Mouse (Mus musculus) cortical plate, adult 2 months (tissue): ENCODE data around the gene Xpnpep3. TPM values are rescaled to one million over a fixed set of nuclear protein-coding genes. Genes with fewer than 3 reads are reported as not detected.

Experiments
- H3K27ac ChIP-seq: fragments of 200-500 bp; 2 replicates; pipeline ENCODE4 v1.5.1; 2012; ENCODE audit warnings: low read length, control low read depth, inconsistent platforms; ENCODE audit not compliant: insufficient read depth
- H3K4me1 ChIP-seq: fragments of 200-500 bp; 2 replicates; pipeline ENCODE4 v1.6.1; 2011; ENCODE audit warnings: low read length; ENCODE audit not compliant: control insufficient read depth, insufficient read depth
- H3K4me3 ChIP-seq: fragments of 200-500 bp; 2 replicates; pipeline ENCODE4 v1.5.1; 2011; ENCODE audit warnings: mild to moderate bottlenecking, low read length, control low read depth; ENCODE audit not compliant: insufficient read depth
- CTCF ChIP-seq: fragments of 200-500 bp; IDR thresholded peaks from 2 replicates; pipeline ENCODE4 v1.5.1; 2011; ENCODE audit warnings: mild to moderate bottlenecking, control low read depth, low read length; ENCODE audit not compliant: insufficient read depth; ENCODE audit errors: extremely low read depth
- POLR2A ChIP-seq: fragments of 200-500 bp; IDR thresholded peaks from 2 replicates; pipeline ENCODE4 v1.6.1; 2011; ENCODE audit warnings: mild to moderate bottlenecking, low read length, control low read depth; ENCODE audit not compliant: insufficient read depth; ENCODE audit errors: extremely low read depth
- polyA plus RNA-seq: library from polyadenylated mRNA; depleted of rRNA; stranded (reverse); fragments of >200 nt; gene quantifications from 2 replicates; pipeline ENCODE4 v1.2.3, GENCODE M21; 2012; rRNA removed

The Xpnpep3 gene
- polyA plus RNA-seq, 1 experiment: 9.5 TPM

DNA sequence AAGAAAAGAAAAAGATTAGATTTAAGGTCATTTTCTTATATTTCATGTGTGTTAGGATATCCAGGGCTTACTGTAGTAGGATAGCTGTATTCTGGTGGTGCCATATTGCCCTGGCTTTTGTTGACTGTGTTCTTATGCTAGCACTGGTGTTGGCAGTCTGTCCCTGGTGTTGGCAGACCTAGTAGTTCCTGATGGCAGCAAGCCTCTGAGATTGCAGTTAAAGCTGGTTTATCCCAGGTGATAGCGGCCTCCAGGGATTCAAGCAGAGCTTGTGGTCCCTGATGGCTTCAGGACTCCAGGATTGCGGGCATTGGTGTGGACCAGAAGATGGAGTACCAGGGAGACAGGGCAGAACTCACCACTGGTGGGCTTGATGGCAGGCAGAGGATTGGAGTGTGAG is 103.5 kb downstream of the Xpnpep3 start:
- Histone ChIP-seq H3K27ac (no peak overlapping the region), H3K4me1 (no peaks in the 10 kb centered on the region), H3K4me3 (no peak overlapping the region)
- TF ChIP-seq CTCF (no peak), POLR2A (no peak)

DNA sequence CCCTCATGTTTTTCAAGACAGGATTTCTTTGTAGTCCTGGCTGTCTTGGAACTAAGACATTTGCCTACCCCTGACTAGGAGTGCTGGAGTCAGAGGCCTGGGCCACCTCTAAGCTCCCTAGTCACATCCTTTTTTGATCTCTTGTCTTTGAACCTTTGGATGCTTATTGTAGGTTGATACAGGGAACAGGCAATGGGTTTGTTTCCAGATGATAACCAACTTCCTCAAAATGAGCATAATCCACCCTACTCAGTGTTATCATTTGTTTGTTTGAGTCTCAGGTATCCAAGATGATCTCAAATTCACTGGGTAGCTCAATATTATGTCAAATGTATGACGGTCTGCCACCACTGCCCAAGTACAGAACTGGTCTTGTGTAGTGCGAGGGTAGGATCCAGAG is 104.1 kb downstream of the Xpnpep3 start:
- TF ChIP-seq POLR2A (no peak), CTCF (no peak)
- Histone ChIP-seq H3K27ac (no peak overlapping the region), H3K4me1 (no peaks in the 10 kb centered on the region), H3K4me3 (no peak overlapping the region)

Other genes starting within 250 kb of the Xpnpep3 start
- 30.9 and 38.0 TPM in 2 replicates for gene Mrtfa, start 209.4 kb upstream of the Xpnpep3 start, polyA plus RNA-seq
- 21.9 and 22.7 TPM in 2 replicates for gene Mchr1, start 164.6 kb upstream of the Xpnpep3 start, polyA plus RNA-seq
- 47.7 and 47.9 TPM in 2 replicates for gene Slc25a17, start 39.3 kb upstream of the Xpnpep3 start, polyA plus RNA-seq
- 72.9 and 78.3 TPM in 2 replicates for gene St13, start 61 bp upstream of the Xpnpep3 start, polyA plus RNA-seq
- gene Dnajb7, start 8.2 kb downstream of the Xpnpep3 start, polyA plus RNA-seq: not detected in 2 replicates
- 172 and 175 TPM in 2 replicates for gene Rbx1, start 66.2 kb downstream of the Xpnpep3 start, polyA plus RNA-seq
- 27.5 and 28.8 TPM in 2 replicates for gene Ep300, start 185.2 kb downstream of the Xpnpep3 start, polyA plus RNA-seq